Mouse (Mus musculus) kidney, postnatal 36 days (tissue): ENCODE measurements around the gene Gng12.
"Not testable (repeated sequence)": the region's sequence is repeated elsewhere in the genome, so short reads cannot be mapped to it uniquely, and the experiment has no call there.

Experiments
- DNase-seq, 2 experiments: peaks; one replicate each; pipeline ENCODE4 v3.0.0; 2021 to 2022; ENCODE audit warnings: mixed read lengths in 2 of 2

Gene Gng12

DNA sequence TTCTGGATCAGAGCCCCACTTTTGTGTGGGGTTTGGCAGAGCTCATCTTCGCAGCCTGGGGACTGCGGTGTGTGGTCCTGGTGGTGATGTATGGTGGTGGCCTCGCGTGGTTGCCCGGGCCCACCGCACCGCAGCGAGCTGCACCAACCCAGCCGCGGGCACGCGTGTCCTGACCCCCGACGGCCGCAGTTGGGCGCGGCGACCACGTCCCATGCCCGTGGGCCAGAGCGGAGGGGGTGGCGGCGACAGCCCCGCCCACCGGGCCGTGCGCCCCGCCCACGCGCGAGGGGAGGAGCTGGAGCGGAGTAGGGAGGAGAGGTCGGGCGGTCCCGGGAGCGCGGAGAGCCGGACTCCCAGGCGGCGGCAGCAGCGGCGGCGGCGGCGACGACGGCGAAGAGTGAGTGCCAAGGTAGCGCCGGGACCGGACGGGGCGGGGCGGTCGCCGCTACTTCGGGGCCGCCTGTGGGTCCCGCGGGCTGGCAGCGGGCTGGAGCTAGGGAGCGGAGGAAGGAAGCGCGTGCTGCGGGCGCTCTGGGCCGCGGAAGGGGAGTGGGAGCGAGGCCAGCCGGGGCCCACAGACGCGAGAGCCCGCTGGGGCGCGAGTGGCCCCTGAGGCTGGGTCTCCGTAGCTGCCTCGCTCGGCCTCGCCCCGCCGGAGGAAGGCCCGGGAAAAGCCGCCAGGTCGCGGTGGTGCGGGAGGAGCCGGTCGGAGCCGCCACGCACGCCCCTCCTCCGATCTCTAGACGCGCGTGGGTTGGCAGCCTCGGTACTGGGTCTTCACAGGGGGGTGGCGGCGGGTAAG, at the start of gene Gng12:
TSS of gene Gng12 (plus strand) at position 279 of the 802 bp plus-strand sequence.
- DNase-seq = peak; percentile 91 to 95

DNA sequence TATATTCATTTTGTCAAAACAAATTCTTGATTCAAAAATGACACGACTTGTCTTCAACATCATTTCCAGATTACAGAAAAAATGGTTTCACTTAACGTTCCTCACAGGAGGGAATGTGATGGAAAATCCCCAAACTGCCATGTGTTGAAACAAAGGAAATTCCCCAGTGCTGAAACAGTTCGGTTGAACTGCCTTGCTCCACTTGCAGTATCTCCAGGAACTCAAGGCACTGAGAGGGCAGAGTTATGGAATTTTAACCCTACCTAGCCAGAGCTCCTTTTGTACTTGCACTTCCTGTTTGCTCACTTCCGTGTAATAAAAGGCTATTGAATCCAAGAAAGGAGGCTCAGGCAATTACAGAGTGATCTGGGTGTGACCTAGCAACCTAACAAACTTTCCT, 47.3 kb upstream of the Gng12 start:
- no peak for DNase-seq

DNA sequence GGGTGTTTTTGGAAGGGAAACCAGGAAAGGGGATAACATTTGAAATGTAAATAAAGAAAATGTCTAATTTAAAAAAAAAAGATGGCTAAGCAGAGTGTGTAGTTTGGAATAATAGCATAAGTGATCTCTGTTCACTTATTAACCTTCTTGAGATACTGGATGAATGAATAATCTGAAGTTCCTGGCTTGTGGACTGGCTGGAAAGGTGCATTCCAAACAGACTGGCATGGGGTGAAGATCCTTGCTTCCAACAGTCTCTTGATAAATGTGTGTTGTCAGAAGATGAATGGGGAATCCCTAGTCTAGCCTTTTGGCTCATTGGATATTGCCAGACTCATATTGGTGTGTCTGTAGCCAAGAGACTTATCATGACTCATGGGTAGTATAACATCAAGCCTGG, 40.0 kb upstream of the Gng12 start:
- peak; percentile 21 to 50 for DNase-seq

DNA sequence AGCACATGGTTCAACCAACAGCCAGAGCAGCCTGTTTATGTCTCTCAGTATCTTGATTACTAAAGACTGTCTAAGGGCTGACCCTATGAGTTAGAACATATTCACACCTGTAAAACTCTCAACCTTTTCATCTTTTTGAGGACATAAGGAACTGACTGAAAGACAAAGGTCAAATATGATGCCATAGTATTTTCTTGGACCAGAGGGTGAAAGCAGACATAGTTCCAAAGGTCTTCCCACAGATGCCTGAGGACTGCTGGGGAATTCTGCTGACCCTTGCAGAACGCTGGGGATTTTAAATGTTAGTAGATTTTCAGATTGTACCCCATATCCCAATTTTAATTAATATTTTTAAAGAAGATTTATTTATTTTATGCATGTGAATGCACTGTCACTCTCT, 37.8 kb upstream of the Gng12 start:
- DNase-seq = peak in 1 of 2 experiments; percentile 38

DNA sequence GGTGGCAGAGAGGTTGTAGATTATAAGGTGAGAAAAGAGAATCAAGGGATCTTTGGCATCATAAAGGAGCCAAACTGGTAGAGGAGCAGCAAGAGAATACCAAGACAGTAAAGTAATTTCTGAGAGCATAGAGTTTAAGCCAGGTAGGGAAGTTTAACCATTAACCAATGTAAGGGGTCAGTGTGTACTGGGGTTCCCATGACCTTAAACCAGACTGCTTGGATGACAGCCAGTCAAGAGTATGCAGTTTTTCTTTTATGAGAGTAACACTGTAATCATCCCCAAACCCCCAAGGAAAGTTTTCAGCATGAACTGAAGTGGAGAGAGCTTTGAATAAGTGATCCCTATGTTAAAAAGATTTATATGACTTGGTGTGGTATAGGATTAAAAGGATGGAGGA, 36.8 kb upstream of the Gng12 start:
- DNase-seq = peak; percentile 61 to 84

DNA sequence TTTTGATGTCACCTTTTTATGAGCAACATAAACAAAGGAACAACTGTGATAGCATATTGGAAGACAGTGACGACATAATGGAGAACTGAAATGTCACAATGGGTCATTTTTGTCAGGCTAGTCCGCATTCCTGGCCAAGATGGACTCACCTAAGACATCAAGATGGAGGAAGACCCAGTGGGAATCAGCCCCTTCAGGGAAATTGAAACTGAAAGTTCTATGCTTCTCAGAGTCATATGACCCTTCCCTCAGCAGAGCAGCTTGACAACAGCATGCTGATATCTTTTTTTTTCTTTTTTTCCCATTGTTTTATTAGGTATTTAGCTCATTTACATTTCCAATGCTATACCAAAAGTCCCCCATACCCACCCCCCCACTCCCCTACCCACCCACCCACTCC, 31.7 kb upstream of the Gng12 start:
- DNase-seq = no peak

DNA sequence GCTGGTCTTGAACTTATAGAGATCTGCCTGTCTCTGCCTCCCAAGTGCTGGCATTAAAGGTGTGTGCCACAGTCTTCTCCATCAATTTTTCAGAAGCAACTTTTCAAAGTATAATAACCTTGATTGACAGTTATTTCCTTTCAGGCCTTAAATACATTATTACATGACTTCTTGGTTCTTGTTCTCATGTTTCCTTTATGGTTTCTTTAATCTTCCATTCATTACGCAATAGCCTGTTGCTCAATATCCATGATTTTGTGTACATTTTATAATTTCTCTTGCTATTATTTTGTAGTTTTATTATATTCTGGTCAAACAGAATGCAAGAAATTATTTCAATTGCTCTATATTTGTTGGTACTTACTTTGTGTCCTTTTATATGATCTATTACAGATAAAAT, 29.9 kb upstream of the Gng12 start:
- no peak for DNase-seq

DNA sequence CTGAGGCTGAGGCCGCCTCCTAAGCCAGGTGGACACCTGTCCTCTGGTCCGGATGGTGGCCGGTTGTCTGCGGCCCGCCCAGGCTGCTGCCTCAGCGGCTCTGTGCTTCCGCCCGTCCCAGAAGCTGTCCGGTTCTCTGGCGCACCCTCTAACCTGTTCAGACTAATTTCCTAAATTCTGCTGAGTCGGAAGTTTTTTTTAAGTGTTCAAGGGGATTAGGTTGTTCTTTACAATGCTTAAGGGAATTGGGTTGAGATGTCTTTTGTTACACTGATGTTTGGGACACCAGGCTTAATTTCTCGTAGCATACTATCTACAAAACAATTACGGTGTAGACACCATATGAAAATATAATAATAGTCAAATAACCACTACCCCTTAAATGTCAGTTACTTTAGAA, 19.1 kb upstream of the Gng12 start:
- not testable (repeated sequence) for DNase-seq

DNA sequence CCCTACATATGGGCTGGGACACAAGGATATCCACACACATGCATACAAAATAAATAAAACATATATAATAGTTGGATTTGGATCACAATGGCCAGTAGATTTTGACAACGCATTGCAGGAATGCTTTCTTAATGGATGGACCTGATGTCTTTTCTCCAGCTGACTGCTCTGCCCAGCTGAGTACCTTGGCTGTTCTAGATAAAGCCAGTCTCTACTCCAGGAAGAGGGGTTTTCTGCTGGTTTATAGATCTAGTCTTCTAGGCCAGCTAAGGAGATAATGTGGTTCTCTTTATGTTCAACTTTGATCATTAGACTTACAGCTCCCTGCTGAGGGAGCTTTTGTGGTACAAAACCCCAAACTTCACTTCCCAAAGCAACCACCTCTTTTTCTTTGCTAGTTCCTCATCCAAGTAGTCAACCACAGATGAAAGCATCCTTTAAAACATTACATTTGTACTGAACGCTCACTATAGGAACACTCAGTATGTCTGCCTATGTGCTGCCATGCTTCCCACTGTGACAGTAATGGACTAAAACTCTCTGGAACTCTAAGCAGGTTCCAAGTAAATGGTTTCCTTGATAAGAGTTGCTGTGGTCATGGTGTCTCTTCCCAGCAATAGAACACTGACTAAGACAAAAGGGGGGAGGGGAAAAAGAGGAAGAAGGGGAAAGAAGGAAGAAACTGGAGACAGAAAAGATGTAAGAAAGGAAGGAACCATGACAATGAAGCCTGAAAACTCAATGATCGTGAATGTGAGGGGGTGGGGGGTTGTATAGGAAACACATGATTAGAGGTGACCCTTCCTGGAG, 5.6 kb upstream of the Gng12 start:
- no peak for DNase-seq

DNA sequence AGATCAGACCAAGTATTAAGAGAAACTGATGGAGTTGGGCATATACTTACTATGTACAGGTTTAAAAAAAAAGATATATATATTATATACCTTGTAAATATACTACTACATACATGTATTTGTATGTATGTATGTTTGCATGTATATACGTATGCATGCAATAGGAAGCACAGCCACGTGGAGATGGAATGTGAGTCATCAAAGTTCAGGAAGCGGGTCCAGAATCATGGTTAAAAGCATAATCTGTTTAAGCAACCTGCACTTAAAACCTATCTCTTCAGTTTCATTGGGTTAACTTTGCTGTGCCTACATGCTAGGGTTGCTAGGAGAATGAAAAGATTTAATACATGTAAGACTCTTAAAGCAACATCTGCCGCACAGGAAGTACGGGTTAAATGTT, 2.2 kb upstream of the Gng12 start:
- no peak for DNase-seq

DNA sequence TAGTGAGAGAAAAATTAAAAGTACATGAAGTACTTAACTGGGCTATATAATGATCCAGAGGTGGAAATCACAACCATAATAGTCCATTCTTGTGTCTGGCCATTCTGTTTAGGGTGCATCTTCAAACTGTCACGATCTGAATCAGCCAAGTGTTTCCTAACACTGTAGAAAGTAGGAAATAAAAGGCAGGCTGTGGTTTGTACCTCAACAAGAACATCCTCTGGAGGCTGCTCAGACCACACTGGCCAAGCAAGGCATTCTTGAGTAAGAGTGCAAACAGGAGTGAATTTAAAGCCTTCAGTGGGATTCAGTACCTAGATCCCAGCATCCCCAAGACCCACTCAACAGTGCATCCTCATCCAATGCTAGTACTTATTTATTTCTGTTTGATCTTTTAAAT, 1.2 kb upstream of the Gng12 start:
- DNase-seq = no peak

DNA sequence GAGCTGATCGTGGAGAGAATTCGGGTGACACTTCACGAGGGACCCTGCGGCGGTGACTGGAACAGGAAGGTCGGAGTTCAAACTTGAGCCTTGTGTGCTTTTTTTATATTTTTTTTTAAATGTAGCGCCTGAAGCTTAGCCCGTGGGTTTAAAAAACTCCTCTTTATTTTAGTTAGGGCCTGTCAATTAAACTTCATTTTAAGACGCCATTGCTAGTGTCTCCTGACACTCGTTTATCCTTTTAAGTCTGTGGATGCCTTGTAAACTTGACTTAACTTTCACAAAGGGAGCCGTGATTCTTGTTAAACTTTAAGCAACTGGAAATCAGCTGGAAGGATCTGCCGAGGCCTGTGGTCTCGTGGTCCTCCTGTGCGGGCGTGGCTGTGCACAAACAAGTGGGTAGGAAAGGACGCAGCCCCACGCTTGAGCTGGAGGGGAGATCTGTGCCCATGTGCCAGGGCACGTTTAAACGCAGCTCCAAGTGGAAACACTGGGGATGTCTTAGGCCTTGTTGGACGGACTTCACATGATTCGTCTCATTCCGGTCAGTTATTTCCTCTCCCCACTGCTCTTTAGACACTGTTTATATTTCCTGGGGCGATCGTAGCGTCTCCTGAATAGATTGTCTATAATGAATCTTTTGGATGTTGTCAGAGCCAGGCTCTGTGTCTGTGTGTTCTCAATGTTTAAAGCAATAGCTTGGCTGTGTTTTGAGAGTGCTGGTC, 886 bp downstream of the Gng12 start:
- DNase-seq = peak; percentile 71 to 76

DNA sequence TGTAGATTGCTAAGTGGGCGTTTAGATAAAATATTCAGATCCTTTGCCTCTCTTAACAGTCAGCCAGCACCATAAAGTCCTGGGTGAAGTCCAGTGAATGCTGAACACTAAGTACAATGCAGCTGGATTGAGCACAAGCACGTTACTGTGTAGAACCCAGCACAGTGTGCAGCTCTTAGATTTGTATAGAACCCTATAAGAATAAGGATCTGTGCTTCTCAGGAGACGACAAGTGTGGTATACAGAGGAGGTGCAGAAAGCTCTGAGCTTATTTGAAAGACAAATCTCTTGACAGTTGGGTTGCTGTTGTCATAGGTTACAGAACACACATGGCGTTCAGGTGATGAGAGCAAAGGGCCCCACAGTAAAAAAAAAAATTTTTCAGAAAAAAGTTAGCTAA, 1.8 kb downstream of the Gng12 start:
- DNase-seq = no peak

DNA sequence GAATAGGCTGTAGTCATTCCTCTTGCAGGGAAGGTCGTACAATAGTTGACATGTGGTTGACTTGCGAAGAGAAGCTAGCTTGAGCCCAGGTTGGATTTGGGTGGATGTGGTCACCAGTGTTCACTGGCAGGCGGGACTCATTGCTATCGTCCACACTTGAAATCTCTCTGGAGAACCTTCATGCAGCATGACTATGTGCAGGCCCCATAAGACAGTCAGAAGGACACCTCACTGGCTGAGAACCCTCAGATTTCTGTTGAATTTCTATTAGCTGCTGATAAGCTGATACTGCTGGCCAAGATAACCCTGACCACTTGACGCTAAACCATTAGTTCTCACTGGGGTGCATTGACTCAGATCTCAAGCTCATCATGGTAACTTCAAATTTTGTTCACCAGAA, 5.7 kb downstream of the Gng12 start:
- DNase-seq = no peak

DNA sequence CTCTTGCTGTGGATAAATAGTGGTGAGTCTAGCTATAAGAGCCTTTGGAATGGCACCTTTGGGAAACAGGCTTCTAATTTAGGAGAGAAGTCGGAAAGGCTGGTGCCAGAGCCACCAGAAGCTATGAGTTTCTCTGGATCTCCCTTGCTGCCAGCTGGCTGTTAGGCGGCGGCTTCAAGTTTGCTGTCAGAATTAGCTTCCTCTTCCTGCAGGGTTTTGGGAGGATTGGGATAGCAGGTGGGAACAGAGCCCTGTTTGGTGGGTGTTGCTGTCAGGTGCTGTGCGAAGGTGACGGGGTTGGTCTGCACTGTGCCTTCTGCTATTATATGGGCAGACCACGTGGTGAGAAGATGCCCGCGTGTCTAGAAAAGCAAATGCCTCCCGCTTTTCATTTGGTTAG, 7.0 kb downstream of the Gng12 start:
- DNase-seq = no peak

DNA sequence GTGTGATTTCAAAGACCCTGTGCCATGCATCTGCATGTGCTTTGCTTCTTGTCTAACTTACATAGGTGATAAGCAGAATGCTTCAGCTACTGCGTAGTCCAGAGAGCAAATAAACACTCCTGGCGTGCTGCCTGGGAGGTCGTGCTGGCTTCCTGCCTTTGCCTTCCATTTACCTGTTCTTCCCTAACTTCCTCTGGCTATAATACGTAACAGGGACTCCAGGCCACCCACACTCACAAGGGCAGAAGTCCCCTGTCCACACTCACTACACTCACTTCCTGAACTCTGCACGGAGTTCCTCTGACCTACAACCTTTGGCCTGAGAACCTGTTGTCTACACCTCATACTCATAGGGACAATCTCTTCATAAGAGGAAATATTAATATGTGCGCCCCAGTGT, 7.5 kb downstream of the Gng12 start:
- peak; percentile 83 to 85 for DNase-seq

DNA sequence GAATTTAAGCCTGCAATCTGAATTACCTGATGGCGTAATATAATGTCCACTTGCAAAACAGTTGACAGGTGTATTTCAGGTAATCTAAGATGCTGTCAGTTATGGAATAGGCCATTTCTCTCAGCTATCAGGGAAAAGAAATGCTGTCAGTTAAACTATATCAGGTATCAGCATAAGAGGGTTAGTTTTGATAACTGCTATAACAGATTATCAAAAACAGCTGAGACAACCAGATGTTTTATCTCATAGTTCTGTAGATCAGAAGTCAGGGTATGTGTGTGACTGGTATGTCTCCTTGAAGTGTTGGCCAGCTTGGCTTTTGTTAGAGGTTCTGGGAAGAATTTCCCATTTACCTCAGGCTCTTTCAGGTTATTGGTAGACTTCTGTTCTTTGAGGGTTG, 10.0 kb downstream of the Gng12 start:
- DNase-seq = no peak

DNA sequence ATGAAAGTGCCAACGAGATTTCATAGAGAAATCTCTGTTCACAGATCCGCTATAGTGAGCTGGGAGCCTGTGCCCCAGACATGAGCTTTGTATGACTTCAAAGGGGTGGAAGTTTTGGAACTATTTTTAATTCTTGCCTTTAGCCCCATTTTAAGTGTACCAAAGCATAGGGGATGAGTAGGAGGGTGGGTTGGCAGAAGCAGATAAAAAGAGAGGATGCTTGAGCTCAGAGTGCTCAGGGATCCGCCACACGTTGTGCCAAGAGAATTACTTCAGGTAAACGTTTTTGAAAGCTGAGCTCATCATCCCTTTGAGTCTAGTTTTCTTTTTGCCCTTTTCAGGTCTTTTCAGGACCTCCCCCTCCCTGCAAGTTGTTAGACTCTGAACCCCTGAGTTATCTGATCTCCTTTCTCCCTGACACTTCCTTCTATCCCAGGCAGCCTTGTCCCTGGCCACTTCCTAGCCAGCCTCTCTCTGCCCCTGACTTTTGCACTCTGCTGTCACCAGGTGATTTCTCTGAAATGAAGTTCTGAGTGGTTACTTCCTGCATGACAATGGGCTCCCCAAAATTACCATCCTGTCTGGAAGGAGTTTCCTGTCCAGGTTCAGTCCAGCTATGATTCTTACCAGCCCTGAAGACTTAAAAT, 12.3 kb downstream of the Gng12 start:
- DNase-seq = peak in 1 of 2 experiments; percentile 48

DNA sequence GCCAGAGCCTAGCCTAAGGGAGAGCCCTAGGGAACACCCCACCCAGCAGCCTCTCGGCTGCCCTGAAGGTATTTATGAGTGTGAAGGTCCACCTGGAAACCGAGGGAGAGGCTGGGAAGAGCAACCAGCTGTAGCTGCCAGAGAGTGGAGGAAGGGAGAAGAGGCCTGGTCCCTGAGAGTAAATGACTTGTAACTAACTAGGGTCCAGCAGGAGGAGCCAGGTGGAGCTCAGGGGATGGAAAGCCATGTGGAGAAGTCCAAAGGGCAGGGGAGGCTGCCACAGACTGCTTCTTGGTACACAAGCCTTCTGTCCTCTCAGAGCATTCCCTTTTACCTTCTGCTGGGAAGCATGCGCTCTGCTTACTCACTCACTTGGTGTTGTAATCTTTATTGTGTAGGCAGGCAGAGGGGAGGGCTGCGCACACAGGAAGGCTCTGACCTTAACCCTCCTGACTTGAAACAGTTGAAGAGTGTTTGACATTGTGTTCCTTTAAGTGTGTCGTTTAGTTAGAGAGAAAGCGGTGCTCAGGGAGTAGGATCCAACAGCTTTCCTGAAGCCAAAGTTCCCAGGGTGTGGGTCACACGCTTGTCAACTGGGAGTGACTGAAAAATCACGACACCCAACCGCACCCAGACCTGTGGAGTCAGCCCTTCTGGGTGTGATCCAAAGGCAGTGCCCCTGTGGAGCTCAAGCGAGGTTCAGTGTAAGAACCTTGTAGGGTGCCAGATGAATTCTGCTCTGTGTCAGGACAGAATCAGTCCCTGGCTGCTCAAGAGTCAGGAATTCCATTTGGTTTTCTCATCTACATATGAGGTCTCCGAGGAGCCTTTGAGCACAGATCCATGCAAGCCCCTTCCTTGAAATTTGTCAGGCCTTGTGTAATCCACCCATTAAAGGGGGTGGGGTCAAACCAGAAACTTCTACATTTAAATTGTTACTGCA, 14.6 kb downstream of the Gng12 start:
- peak; percentile 83 to 95 for DNase-seq

DNA sequence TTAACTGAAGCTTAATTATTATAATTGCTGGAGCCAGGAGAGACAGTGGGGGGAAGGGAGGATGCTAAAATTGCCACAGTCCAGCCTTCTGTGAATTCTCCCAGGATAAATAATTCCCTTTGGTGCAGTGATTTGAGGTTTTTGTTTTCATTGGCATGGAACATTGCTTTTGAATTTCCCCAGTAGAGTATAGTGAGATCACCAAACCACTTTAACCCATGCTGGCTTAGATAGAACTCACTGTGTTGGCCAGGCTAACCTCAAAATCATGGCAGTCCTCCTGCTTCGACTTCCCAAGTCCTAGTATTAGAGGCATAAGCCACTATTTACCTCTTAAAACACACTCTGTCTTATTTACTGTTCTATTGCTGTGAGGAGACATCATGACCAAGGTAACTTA, 17.2 kb downstream of the Gng12 start:
- no peak for DNase-seq

DNA sequence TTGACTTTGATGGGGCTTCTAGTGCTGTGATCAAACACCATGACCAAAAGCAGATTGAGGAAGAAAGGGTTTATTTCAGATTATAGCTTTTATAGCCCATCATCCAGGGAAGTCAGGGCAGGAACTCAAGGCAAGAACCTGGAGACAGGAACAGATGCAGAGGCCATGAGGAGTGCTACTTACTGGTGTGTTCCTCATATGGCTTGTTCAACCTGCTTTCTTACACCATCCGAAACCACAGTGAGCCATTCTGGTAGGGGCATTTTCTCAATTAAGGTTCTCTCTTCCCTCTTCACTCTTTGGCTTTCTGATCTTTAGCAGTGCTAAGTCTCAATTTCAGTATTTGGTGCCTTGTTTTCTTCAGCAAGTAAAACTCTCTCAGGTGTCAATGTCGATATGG, 19.4 kb downstream of the Gng12 start:
- no peak for DNase-seq

DNA sequence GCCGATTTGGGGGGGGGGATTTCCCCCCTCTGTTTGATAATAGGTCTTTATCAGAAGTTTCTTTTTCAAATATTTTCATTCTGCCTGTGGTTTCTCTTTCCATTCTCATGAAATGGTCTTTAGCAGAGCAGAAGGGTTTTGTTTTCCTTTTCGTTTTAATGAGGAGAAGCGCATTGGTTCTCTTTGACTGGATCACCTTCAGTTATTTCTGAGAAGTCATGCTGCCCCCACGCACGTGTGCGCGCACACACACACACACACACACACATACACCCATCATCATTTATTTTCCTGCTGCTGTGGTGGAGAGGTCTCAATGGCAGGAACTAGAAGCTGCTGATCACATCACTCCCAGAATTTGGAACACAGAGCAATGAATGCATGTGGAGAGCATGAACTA, 20.8 kb downstream of the Gng12 start:
- no peak for DNase-seq
